Mouse (Mus musculus) MEL (cell line): ENCODE data around the gene Hspe1. TPM values are rescaled to one million over a fixed set of nuclear protein-coding genes. Genes with fewer than 3 reads are reported as not detected.

ENCODE experiments used
- DNase-seq: peaks from one replicate; pipeline ENCODE4 v3.0.0; 2011; ENCODE audit warnings: low read depth, low spot score
- H3K27ac ChIP-seq: 2 replicates; pipeline ENCODE4 v1.5.1; 2012; ENCODE audit warnings: low read depth, mild to moderate bottlenecking, control low read depth, low read length, moderate library complexity; ENCODE audit not compliant: control insufficient read depth
- H3K27me3 ChIP-seq, 2 experiments: fragments of 150-350 bp in 1 of 2; sonication (generic) in 1 of 2; 2 replicates each; pipeline ENCODE4 v1.6.1; 2012; ENCODE audit warnings: low read length in 2 of 2, mild to moderate bottlenecking in 2 of 2, improper control_type of control experiment in 1 of 2, moderate library complexity in 1 of 2; ENCODE audit not compliant: insufficient read depth in 2 of 2, control insufficient read depth in 1 of 2
- H3K36me3 ChIP-seq, 2 experiments: 2 replicates each; pipeline ENCODE4 v1.6.1; 2012 to 2014; ENCODE audit warnings: low read length in 2 of 2, improper control_type of control experiment in 1 of 2, inconsistent platforms in 1 of 2, mild to moderate bottlenecking in 1 of 2; ENCODE audit not compliant: insufficient read depth in 2 of 2, control insufficient read depth in 1 of 2
- H3K4me1 ChIP-seq, 2 experiments: fragments of 150-350 bp in 1 of 2; sonication (generic) in 1 of 2; 2 replicates each; pipeline ENCODE4 v1.6.1; 2012; ENCODE audit warnings: low read length in 2 of 2, improper control_type of control experiment in 1 of 2, mild to moderate bottlenecking in 1 of 2; ENCODE audit not compliant: insufficient read depth in 2 of 2, control insufficient read depth in 1 of 2
- H3K4me3 ChIP-seq, 2 experiments: fragments of 150-350 bp in 1 of 2; sonication (generic) in 1 of 2; 2 replicates each; pipeline ENCODE4 v1.5.1; 2012; ENCODE audit warnings: low read depth in 2 of 2, low read length in 2 of 2, mild to moderate bottlenecking in 2 of 2, moderate library complexity in 2 of 2, control low read depth in 1 of 2, improper control_type of control experiment in 1 of 2; ENCODE audit not compliant: control insufficient read depth in 1 of 2, insufficient read depth in 1 of 2
- H3K79me2 ChIP-seq: 2 replicates; pipeline ENCODE4 v1.6.1; 2012; ENCODE audit warnings: mild to moderate bottlenecking, low read length, moderate library complexity; ENCODE audit not compliant: control insufficient read depth, poor library complexity, insufficient read depth
- H3K9ac ChIP-seq: 2 replicates; pipeline ENCODE4 v1.6.1; 2012; ENCODE audit warnings: low read depth, mild to moderate bottlenecking, control low read depth, low read length, moderate library complexity; ENCODE audit not compliant: control insufficient read depth, poor library complexity, severe bottlenecking
- H3K9me3 ChIP-seq: fragments of 150-350 bp; sonication (generic); replicated peaks from 2 replicates; pipeline ENCODE4 v1.6.1; 2012; ENCODE audit warnings: mild to moderate bottlenecking, low read length, improper control_type of control experiment, moderate library complexity; ENCODE audit not compliant: insufficient read depth
- CHD2 ChIP-seq: IDR thresholded peaks from 2 replicates; pipeline ENCODE4 v1.6.1; 2011; ENCODE audit warnings: low read length, improper control_type of control experiment
- EP300 ChIP-seq, 2 experiments: IDR thresholded peaks; 2 replicates each; pipeline ENCODE4 v1.6.1; 2011; ENCODE audit warnings: improper control_type of control experiment in 2 of 2, low read length in 2 of 2, low read depth in 1 of 2, mild to moderate bottlenecking in 1 of 2
- ETS1 ChIP-seq: IDR thresholded peaks from 2 replicates; pipeline ENCODE4 v1.6.1; 2012; ENCODE audit warnings: low read depth, mild to moderate bottlenecking, inconsistent platforms, low read length, improper control_type of control experiment, moderate library complexity
- HCFC1 ChIP-seq: IDR thresholded peaks from 2 replicates; pipeline ENCODE4 v1.6.1; 2012; ENCODE audit warnings: low read depth, mild to moderate bottlenecking, inconsistent platforms, low read length, improper control_type of control experiment, moderate library complexity
- MAFK ChIP-seq: IDR thresholded peaks from 2 replicates; pipeline ENCODE4 v1.6.1; 2011; ENCODE audit warnings: low read depth, mild to moderate bottlenecking, low read length, improper control_type of control experiment, borderline replicate concordance
- MAX ChIP-seq: IDR thresholded peaks from 2 replicates; pipeline ENCODE4 v1.6.1; 2011; ENCODE audit warnings: low read length, improper control_type of control experiment
- MEF2A ChIP-seq: IDR thresholded peaks from 2 replicates; pipeline ENCODE4 v1.6.1; 2014; ENCODE audit warnings: low read depth, mild to moderate bottlenecking, inconsistent platforms, low read length, improper control_type of control experiment; ENCODE audit not compliant: poor library complexity, insufficient replicate concordance, severe bottlenecking; ENCODE audit errors: extremely low read depth
- MXI1 ChIP-seq: IDR thresholded peaks from 2 replicates; pipeline ENCODE4 v1.6.1; 2011; ENCODE audit warnings: mild to moderate bottlenecking, low read depth, low read length, improper control_type of control experiment
- MYB ChIP-seq: IDR thresholded peaks from 2 replicates; pipeline ENCODE4 v1.6.1; 2011; ENCODE audit warnings: mild to moderate bottlenecking, low read depth, low read length, improper control_type of control experiment
- POLR2A ChIP-seq, 2 experiments: IDR thresholded peaks; 2 replicates each; pipeline ENCODE4 v1.6.1; 2011 to 2012; ENCODE audit warnings: low read length in 2 of 2, mild to moderate bottlenecking in 2 of 2, control low read depth in 1 of 2, improper control_type of control experiment in 1 of 2, low read depth in 1 of 2, moderate library complexity in 1 of 2; ENCODE audit not compliant: control insufficient read depth in 1 of 2, insufficient read depth in 1 of 2, poor library complexity in 1 of 2
- POLR2AphosphoS2 ChIP-seq: IDR thresholded peaks from 2 replicates; pipeline ENCODE4 v1.6.1; 2011; ENCODE audit warnings: low read length, improper control_type of control experiment
- RAD21 ChIP-seq: IDR thresholded peaks from 2 replicates; pipeline ENCODE4 v1.6.1; 2011; ENCODE audit warnings: mild to moderate bottlenecking, low read depth, low read length, improper control_type of control experiment
- SMC3 ChIP-seq: IDR thresholded peaks from 2 replicates; pipeline ENCODE4 v1.6.1; 2011; ENCODE audit warnings: low read depth, low read length, improper control_type of control experiment
- TBP ChIP-seq: IDR thresholded peaks from 2 replicates; pipeline ENCODE4 v1.8.0; 2011; ENCODE audit warnings: low read depth, low read length, improper control_type of control experiment
- UBTF ChIP-seq: IDR thresholded peaks from 2 replicates; pipeline ENCODE4 v1.6.1; 2012; ENCODE audit warnings: low read depth, mild to moderate bottlenecking, inconsistent platforms, low read length, improper control_type of control experiment, moderate library complexity, borderline replicate concordance; ENCODE audit not compliant: insufficient read depth
- USF1 ChIP-seq: IDR thresholded peaks from 2 replicates; pipeline ENCODE4 v1.6.1; 2014; ENCODE audit warnings: low read depth, mild to moderate bottlenecking, inconsistent platforms, low read length, improper control_type of control experiment, moderate library complexity
- ZKSCAN1 ChIP-seq: IDR thresholded peaks from 2 replicates; pipeline ENCODE4 v1.6.1; 2012; ENCODE audit warnings: low read depth, mild to moderate bottlenecking, inconsistent platforms, low read length, improper control_type of control experiment, moderate library complexity
- ZNF384 ChIP-seq: IDR thresholded peaks from 2 replicates; pipeline ENCODE4 v1.6.1; 2012; ENCODE audit warnings: low read depth, mild to moderate bottlenecking, inconsistent platforms, low read length, improper control_type of control experiment
- polyA plus RNA-seq, 2 experiments: library from polyadenylated mRNA; stranded (reverse) in 1 of 2; unstranded in 1 of 2; fragments of >175 nt in 1 of 2; fragments of >200 nt in 1 of 2; gene quantifications; 2 replicates each; pipeline versions ENCODE4 v1.2.1 to v1.2.4; 2012; ENCODE audit warnings: low replicate concordance in 2 of 2, low read depth in 1 of 2; ENCODE audit not compliant: insufficient read length in 2 of 2, insufficient read depth in 1 of 2, missing spikeins in 1 of 2
- total RNA-seq: library from RNA; depleted of rRNA; stranded (reverse); fragments of 300-350 nt; gene quantifications from 2 replicates; pipeline ENCODE4 v1.2.3, GENCODE M21; 2012

Hspe1 gene
- total and polyA plus RNA-seq, 3 experiments: 752 to 942 TPM; not detected in 1

- Histone ChIP-seq H3K4me1 (no peaks in the 10 kb centered on the region), H3K9ac (no peak overlapping the region), H3K27ac (no peak overlapping the region), H3K9me3 (no peaks in the 10 kb centered on the region), H3K36me3 (no peaks in the 10 kb centered on the region), H3K79me2 (no peaks in the 10 kb centered on the region), H3K4me3 (no peak overlapping the region), H3K27me3 (no peaks in the 10 kb centered on the region; a peak in 1 of 4 replicates)
- no peak for DNase-seq
- TF ChIP-seq POLR2A (IDR thresholded peaks at IDR 0.05; ENCODE audit: control insufficient read depth in 1 of 2, insufficient read depth in 1 of 2, low read depth in 1 of 2, low read length in 2 of 2, poor library complexity in 1 of 2): no peak
These were observed 48.0 kb upstream of the Hspe1 start for GRCm38 (mm10) chr1:55039944-55040343.

- Histone ChIP-seq H3K27me3 (no peaks in the 10 kb centered on the region; a peak in 1 of 4 replicates), H3K4me3 (no peak overlapping the region), H3K4me1 (no peaks in the 10 kb centered on the region), H3K79me2 (no peaks in the 10 kb centered on the region), H3K36me3 (no peaks in the 10 kb centered on the region), H3K27ac (no peak overlapping the region), H3K9ac (no peak overlapping the region), H3K9me3 (no peaks in the 10 kb centered on the region)
- DNase-seq: no peak
- TF ChIP-seq MAX (no peak), EP300 (IDR thresholded peaks at IDR 0.05; ENCODE audit: low read depth in 1 of 2, low read length in 2 of 2) (no peak), USF1 (no peak), ZNF384 (no peak), MEF2A (no peak), ETS1 (no peak), HCFC1 (no peak), SMC3 (no peak), RAD21 (no peak), MYB (no peak), CHD2 (no peak), POLR2AphosphoS2 (no peak), TBP (no peak), ZKSCAN1 (no peak), MXI1 (no peak), UBTF (no peak), MAFK (no peak)
These were observed 46.2 kb upstream of the Hspe1 start for GRCm38 (mm10) chr1:55041691-55042090.
